Mouse (Mus musculus) R1 (cell line): ENCODE data around the gene Tas2r117.

Source experiments
- DNase-seq: peaks from one replicate; pipeline ENCODE4 v3.0.0-alpha.2; 2018; ENCODE audit warnings: low read depth, low spot score

The Tas2r117 gene

DNA sequence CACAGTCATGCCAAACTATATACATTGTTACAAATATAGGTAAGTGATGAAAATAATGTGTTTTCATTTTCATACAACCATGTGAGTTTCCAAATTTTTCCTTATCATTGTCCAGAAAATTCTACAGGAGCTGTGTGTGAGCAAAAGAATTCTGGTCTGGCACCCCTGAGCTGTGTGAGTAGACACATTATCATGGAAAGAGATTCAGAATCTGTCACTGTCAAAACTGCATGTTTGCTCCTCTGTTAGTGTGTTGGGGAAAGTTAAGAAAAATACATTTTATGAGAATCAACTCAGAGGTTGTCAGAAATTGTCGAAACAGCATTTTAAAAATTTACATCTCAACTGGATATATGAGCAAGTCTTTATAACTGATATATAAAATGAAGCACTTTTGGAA lies at the start of gene Tas2r117:
TSS of gene Tas2r117 (plus strand) at position 301 of the 400 bp plus-strand sequence.
- DNase-seq = no peak

DNA sequence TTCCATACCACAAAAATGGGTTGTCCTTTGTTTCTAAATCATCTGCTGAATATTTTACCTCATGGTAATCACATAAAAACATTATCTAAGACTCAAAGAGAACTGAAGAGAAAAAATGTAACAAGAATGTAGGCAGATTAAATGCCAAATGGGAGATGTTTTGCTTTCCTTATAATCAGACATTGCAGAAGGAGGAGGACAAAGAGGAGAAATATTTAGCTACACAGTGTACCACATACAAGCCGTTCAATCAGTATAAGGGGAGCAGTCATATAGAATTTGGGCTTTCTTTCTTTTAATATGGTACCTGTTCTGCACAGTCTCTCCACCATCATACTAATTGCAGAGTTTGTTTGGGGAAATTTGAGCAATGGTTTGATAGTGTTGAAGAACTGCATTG lies 48.2 kb upstream of the Tas2r117 start, which contains the start of gene Tas2r124:
TSS of gene Tas2r124 (plus strand) at position 301 of the 400 bp plus-strand sequence.
- DNase-seq = no peak

DNA sequence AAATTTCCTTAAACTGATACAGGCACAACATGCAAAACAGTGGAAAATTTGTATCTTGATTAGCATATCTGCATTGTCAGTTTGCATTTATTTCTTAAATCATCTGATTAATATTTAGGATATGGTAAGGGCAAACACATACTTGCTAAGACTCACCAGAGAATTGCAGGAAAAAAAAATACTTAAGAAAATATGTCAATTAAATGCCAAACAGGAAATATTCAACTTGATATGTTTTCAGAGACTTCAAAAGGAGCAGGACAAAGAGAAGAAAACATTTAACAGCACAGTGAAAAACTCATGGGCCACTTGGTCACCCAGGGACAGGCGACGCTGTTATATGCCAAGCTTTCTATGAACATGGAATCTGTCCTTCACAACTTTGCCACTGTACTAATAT lies 40.8 kb upstream of the Tas2r117 start, which contains the start of gene Tas2r102:
TSS of gene Tas2r102 (plus strand) at position 301 of the 400 bp plus-strand sequence.
- no peak for DNase-seq

DNA sequence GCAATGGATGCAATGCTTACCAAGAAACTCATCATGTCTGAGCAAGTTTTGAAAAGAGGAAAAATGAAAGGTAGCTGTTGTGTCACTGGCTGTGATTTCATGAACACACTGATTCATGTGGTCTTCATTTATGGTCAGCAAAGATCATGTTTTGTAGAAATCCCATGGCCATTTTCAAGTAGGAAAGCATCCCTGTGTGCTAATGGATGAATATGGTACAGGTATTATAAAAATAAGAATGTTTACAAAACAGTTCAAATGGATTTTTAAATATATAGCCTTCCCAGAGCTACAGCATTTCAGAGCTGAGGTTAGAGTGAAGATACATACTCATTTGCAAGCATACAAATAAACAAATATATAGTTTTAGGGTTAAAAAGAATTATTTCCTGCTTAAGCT lies 24.6 kb upstream of the Tas2r117 start, which contains the start of gene Tas2r136:
TSS of gene Tas2r136 (minus strand) at position 101 of the 400 bp plus-strand sequence.
- DNase-seq = no peak

DNA sequence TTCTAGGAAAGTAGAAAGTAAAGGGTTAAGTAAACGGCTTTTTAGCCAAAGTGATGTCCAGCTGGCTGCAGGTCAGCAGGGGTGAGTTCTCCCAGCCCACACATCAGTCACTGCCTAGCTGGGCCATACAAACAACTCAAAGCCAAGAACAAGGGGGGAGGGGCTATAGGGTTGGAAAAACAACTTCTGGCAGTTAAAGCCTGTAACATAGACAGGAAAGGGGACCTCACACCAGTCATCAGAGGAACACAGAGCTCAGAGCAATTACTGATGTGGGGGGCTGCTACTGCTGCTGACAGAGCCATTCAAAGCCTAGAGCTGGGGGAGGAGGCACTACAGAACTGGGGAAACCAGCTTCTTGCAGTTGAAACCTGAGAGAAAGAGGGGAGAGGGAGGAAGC lies 7.2 kb upstream of the Tas2r117 start:
- no peak for DNase-seq

DNA sequence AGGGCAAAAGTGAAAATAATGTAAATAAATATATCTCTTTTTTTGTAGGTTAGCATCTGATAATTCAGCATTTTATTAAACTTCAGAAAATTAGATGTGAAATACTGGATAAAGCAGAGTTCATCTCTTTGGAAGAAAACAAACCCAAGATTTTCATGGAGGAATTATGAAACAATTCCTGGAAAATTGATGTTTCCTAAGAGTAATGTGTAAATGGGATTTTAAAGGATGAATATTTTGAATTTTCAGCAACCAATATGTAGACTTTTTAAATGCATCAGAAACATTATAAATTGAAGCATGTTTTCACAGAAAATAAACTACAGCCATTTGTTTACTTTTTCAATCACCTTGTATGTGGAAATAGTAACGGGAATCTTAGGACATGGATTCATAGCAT lies 44.2 kb downstream of the Tas2r117 start, which contains the start of gene Tas2r123:
TSS of gene Tas2r123 (plus strand) at position 301 of the 400 bp plus-strand sequence.
- no peak for DNase-seq
